Mouse (Mus musculus) heart, adult 2 months (tissue): Measurements from ENCODE around the gene Rnpc3. TPM values are rescaled to one million over a fixed set of nuclear protein-coding genes. Genes with fewer than 3 reads are reported as not detected.

Experiments used
- DNase-seq, 2 experiments: peaks; one replicate each; pipeline ENCODE4 v3.0.0; 2021
- H3K27ac ChIP-seq: fragments of 200-600 bp; 2 replicates; pipeline ENCODE4 v1.8.1; 2022
- H3K27me3 ChIP-seq: fragments of 200-500 bp; 2 replicates; pipeline ENCODE4 v1.6.1; 2012; ENCODE audit warnings: mild to moderate bottlenecking, low read length, inconsistent platforms, mixed read lengths; ENCODE audit not compliant: control insufficient read depth, insufficient read depth
- H3K36me3 ChIP-seq: fragments of 200-500 bp; 2 replicates; pipeline ENCODE4 v1.6.1; 2012; ENCODE audit warnings: low read length, inconsistent platforms; ENCODE audit not compliant: control insufficient read depth, insufficient read depth
- H3K4me1 ChIP-seq: fragments of 200-500 bp; 2 replicates; pipeline ENCODE4 v1.6.1; 2011; ENCODE audit warnings: low read length; ENCODE audit not compliant: control insufficient read depth, insufficient read depth
- H3K4me3 ChIP-seq: fragments of 200-600 bp; 2 replicates; pipeline ENCODE4 v1.8.1; 2022
- H3K79me2 ChIP-seq: fragments of 200-500 bp; replicated peaks from 2 replicates; pipeline ENCODE4 v1.6.1; 2012; ENCODE audit warnings: mild to moderate bottlenecking, inconsistent platforms, low read length, moderate library complexity, mixed read lengths; ENCODE audit not compliant: control insufficient read depth, insufficient read depth
- H3K9ac ChIP-seq: fragments of 200-500 bp; 2 replicates; pipeline ENCODE4 v1.6.1; 2012; ENCODE audit warnings: low read depth, mild to moderate bottlenecking, control low read depth, inconsistent platforms, low read length, mixed read lengths
- CTCF ChIP-seq: fragments of 200-600 bp; IDR thresholded peaks from 2 replicates; pipeline ENCODE4 v1.8.1; 2022; ENCODE audit warnings: antibody characterized with exemption, mild to moderate bottlenecking, moderate library complexity
- EP300 ChIP-seq: fragments of 200-500 bp; IDR thresholded peaks from 2 replicates; pipeline ENCODE4 v1.6.1; 2011; ENCODE audit warnings: low read depth, low read length, control low read depth; ENCODE audit not compliant: insufficient read depth
- POLR2A ChIP-seq: fragments of 200-500 bp; IDR thresholded peaks from 2 replicates; pipeline ENCODE4 v1.6.1; 2011; ENCODE audit warnings: mild to moderate bottlenecking, low read depth, low read length, control low read depth; ENCODE audit not compliant: insufficient read depth
- WGBS: fragments of 180-500 bp; shearing (Covaris S2); methylation state at CpG from one replicate; pipeline ENCODE4 v1.1.7; 2018; 5-methylcytosine and 5-hydroxymethylcytosine counted together
- intact Hi-C: fragments of 180-260 bp; cut with DNase I; formaldehyde crosslinking; loops from one replicate; pipeline ENCODE4 v1.15.1; 2025
- polyA plus RNA-seq: library from polyadenylated mRNA; depleted of rRNA; stranded (reverse); fragments of >200 nt; gene quantifications from 2 replicates; pipeline ENCODE4 v1.2.3, GENCODE M21; 2012
- total RNA-seq, 2 experiments: library from RNA; stranded (reverse); gene quantifications; 2 replicates each; pipeline ENCODE4 v1.2.3; 2021

The Rnpc3 gene
- total and polyA plus RNA-seq, 3 experiments: 4.6 to 10.8 (median 7.2) TPM

DNA sequence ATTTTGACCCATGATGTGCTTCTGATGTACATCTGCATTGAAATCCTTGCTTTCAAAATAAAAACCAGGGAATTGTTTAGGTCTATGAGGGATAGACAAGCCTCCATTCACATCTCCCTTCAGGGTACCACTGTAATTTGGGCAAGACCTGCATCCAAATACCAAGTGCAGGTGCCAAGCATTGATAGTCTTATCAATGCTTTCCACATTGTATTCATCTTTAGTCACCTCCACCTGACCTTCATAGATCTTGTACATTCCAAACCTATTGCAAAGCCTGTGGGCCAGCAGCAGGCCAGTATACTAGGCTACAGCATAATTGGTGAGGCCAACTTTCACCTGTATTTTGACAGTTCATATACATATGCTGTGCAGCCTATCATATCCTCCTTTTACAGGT lies 1.7 kb upstream of the Rnpc3 start:
- Histone ChIP-seq H3K9ac (no peak overlapping the region), H3K27me3 (no peaks in the 10 kb centered on the region), H3K4me3 (no peak overlapping the region), H3K4me1 (peaks cover 3% of the 10 kb centered on the region; the same call in 1 of the 2 replicates), H3K79me2 (no peaks in the 10 kb centered on the region), H3K27ac (no peak overlapping the region), H3K36me3 (peaks cover 6% of the 10 kb centered on the region)
- no peak for DNase-seq
- intact Hi-C loops: no loop called here
- TF ChIP-seq CTCF: no peak
- TF ChIP-seq EP300: no peak
- no peak for TF ChIP-seq POLR2A

DNA sequence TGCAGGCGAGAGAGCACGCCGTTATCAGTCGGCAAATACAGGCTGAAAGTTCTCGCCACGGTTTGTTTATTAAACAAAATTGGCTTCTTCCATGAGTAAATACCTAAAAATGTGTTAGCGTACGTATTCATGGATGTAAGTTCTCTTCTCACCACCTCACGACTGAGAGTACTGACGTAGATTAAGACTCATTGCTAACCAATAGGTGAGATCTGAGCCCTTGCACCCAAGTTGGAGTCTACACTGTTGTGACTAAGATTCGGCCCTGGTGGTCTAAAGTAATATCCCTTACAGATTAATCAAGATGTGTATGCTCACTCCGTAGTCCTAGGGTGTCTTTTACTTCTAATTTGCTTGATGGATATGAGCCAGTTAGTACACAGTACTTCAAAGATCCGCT lies 615 bp upstream of the Rnpc3 start:
- Histone ChIP-seq H3K27me3 (no peaks in the 10 kb centered on the region), H3K27ac (peak overlapping the region; percentile 100), H3K4me3 (peak overlapping the region; percentile 80), H3K4me1 (peaks cover 3% of the 10 kb centered on the region; the same call in 1 of the 2 replicates), H3K36me3 (peaks cover 6% of the 10 kb centered on the region), H3K79me2 (no peaks in the 10 kb centered on the region), H3K9ac (peak overlapping the region; percentile 87)
- TF ChIP-seq POLR2A (no peak), EP300 (no peak), CTCF (no peak)
- 5% methylated on average over 13 of the region's 13 CpGs for WGBS
- intact Hi-C loops: no loop called here
- DNase-seq: no peak

- Histone ChIP-seq H3K27me3 (no peaks in the 10 kb centered on the region), H3K36me3 (peaks cover 2% of the 10 kb centered on the region; the same call in 1 of the 2 replicates)
- 91% methylated on average over 2 of the region's 2 CpGs for WGBS
Measured at GRCm38 (mm10) chr3:113606599-113606998, 23.4 kb downstream of the Rnpc3 start, which contains the start of gene Amy1. TSS of gene Amy1 (minus strand) at chr3:113606699.

DNA sequence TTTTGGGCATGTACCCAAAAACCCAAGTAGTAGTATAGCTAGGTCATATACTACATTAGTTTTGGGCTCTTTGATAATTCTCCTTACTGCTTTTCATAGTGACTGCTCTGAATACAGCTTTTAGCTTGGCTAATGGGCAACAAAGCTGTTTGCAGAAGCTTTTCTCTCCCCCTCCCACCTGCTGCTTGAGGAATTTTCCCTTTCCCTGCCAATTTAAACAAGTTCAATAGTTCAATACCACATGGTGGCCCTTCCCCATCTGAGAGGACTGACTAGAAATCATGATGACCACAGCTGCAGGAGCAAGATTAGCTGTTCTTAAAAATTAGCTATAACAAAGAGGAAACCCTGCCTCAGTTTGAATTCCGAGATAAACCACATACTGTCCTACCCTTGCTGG lies 39.1 kb downstream of the Rnpc3 start:
- no peak for DNase-seq
- Histone ChIP-seq H3K4me1 (no peaks in the 10 kb centered on the region), H3K27me3 (no peaks in the 10 kb centered on the region), H3K79me2 (no peaks in the 10 kb centered on the region), H3K27ac (no peak overlapping the region), H3K36me3 (no peaks in the 10 kb centered on the region), H3K9ac (no peak overlapping the region), H3K4me3 (no peak overlapping the region)
- intact Hi-C loops: no loop called here
- TF ChIP-seq POLR2A (no peak), EP300 (no peak), CTCF (no peak)
- 65% methylated on average over 1 of the region's 1 CpGs for WGBS

More at GRCm38 (mm10) chr3:113606599-113606998, 23.4 kb downstream of the Rnpc3 start, which contains the start of gene Amy1:
- Histone ChIP-seq H3K4me1 (no peaks in the 10 kb centered on the region), H3K9ac (no peak within 1 kb of the TSS), H3K4me3 (no peak within 1 kb of the TSS), H3K79me2 (no peaks in the 10 kb centered on the region), H3K27ac (no peak within 1 kb of the TSS)
- intact Hi-C loops: no loop called here
- no peak for DNase-seq
- TF ChIP-seq POLR2A (no peak), CTCF (no peak), EP300 (no peak)

- 62% methylated on average over 4 of the region's 4 CpGs for WGBS
- intact Hi-C loops: no loop called here
- no peak overlapping the region for H3K27ac ChIP-seq
- H3K27me3 ChIP-seq: no peaks in the 10 kb centered on the region
- TF ChIP-seq POLR2A (no peak), EP300 (no peak), CTCF (no peak)
- no peaks in the 10 kb centered on the region for H3K79me2 ChIP-seq
- no peak for DNase-seq
- H3K4me3 ChIP-seq: no peak overlapping the region
- H3K36me3 ChIP-seq: no peaks in the 10 kb centered on the region
- no peak overlapping the region for H3K9ac ChIP-seq
- H3K4me1 ChIP-seq: no peaks in the 10 kb centered on the region
Measured at GRCm38 (mm10) chr3:113574578-113574977, 55.4 kb downstream of the Rnpc3 start.

DNA sequence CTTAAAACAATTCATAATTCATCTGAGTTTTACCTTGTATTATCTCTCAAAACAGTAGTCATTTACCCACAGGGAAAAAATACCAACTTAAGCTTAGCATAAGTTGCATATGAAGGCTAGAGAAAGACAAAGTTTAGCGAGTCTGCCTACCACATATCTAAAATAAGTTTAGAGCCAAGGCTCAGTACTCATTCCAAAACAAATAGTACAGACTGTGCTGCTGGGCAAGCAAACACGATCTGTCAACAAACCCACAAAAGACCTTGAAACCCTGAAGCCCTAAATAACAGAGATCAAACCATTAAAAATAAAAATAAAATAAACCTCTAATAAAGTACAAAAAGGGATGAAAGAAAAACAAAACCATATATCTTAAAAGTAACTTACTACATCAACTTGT lies 55.8 kb downstream of the Rnpc3 start:
- no peaks in the 10 kb centered on the region for H3K27me3 ChIP-seq
- no peak for TF ChIP-seq EP300
- TF ChIP-seq CTCF: no peak
- no peak for TF ChIP-seq POLR2A
- no peak for DNase-seq
- 27% methylated on average over 2 of the region's 2 CpGs for WGBS
- H3K79me2 ChIP-seq: no peaks in the 10 kb centered on the region
- no peaks in the 10 kb centered on the region for H3K36me3 ChIP-seq
- H3K4me3 ChIP-seq: no peak overlapping the region
- no peak overlapping the region for H3K9ac ChIP-seq
- intact Hi-C loops: no loop called here
- H3K27ac ChIP-seq: no peak overlapping the region
- H3K4me1 ChIP-seq: no peaks in the 10 kb centered on the region
